16 mouse cellular contexts compared by ENCODE assay signal in genomic region chr8:80894528-80894927, GRCm38 (mm10). TPM values are rescaled to one million over a fixed set of nuclear protein-coding genes. Genes with fewer than 3 reads are reported as not detected.
"Had no signal": no experiment of that assay in that cellular context is flagged by ENCODE, and none has a peak within 500 bp of the region (broad histone marks: within the 10 kb centered on the region; RNA-seq: fewer than 3 reads in every experiment).

No protein-coding gene starts in this region.

- H3K4me3 ChIP-seq: liver, embryonic 15.5 days; megakaryocyte, embryonic 14.5 days; midbrain, embryonic 15.5 days; neural tube, embryonic 12.5 days; stomach, embryonic 15.5 days had no signal

- H3K9me3 ChIP-seq: liver, embryonic 15.5 days; megakaryocyte, embryonic 14.5 days; midbrain, embryonic 15.5 days; neural tube, embryonic 12.5 days; stomach, embryonic 15.5 days had no signal

- H3K36me3 ChIP-seq: liver, embryonic 15.5 days; midbrain, embryonic 15.5 days; neural tube, embryonic 12.5 days; stomach, embryonic 15.5 days had no signal

- ATAC-seq: lung, postnatal 0 days; midbrain, embryonic 15.5 days had no signal

- DNase-seq: kidney, adult 11 months; kidney, adult 9 months; kidney, postnatal 4 days; lung, postnatal 4 days; right cerebral cortex, postnatal 4 days; spleen, adult 18-20 months; thymus, postnatal 36 days had no signal

- H3K4me2 ChIP-seq: liver, embryonic 11.5 days; liver, embryonic 15.5 days; midbrain, embryonic 11.5 days; neural tube, embryonic 12.5 days had no signal

- H3K27ac ChIP-seq: liver, embryonic 15.5 days; midbrain, embryonic 15.5 days; neural tube, embryonic 12.5 days had no signal

- H3K27me3 ChIP-seq: liver, embryonic 15.5 days; megakaryocyte, embryonic 14.5 days; midbrain, embryonic 15.5 days; neural tube, embryonic 12.5 days; stomach, embryonic 15.5 days had no signal

- H3K9ac ChIP-seq: liver, embryonic 15.5 days; midbrain, embryonic 15.5 days; neural tube, embryonic 12.5 days; stomach, embryonic 15.5 days had no signal

- H3K4me1 ChIP-seq: liver, embryonic 15.5 days; midbrain, embryonic 15.5 days; neural tube, embryonic 12.5 days had no signal

RNA-seq across cellular contexts. Expression of gene Gab1, which starts 14.2 kb away (rescaled TPM):
- total RNA-seq: monocyte, adult 5-6 weeks had no signal
